Mouse (Mus musculus): Measurements from ENCODE around the gene Tagln2. TPM values are rescaled to one million over a fixed set of nuclear protein-coding genes. Genes with fewer than 3 reads are reported as not detected.

The Tagln2 gene
- polyA plus RNA-seq, 1 experiment: 153 TPM

- TF ChIP-seq POLR2A (IDR thresholded peaks at IDR 0.05; ENCODE audit: borderline replicate concordance, control insufficient read depth, low read depth, low read length) (no peak), CTCF (IDR thresholded peaks at IDR 0.05; ENCODE audit: control insufficient read depth, insufficient read depth, low read length) (no peak)
- H3K27ac ChIP-seq (ENCODE audit: control insufficient read depth, insufficient read depth, low read depth, low read length, poor library complexity): no peak overlapping the region
- H3K4me1 ChIP-seq (ENCODE audit: control insufficient read depth, insufficient read depth, low read length): no peaks in the 10 kb centered on the region; the same call in 1 of the 2 replicates
- 85% methylated on average over 11 of the region's 11 CpGs for WGBS
- H3K4me3 ChIP-seq (replicated peaks; ENCODE audit: control insufficient read depth, low read depth, low read length): no peak overlapping the region
Measured at GRCm38 (mm10) chr1:172484236-172484635, 15.6 kb upstream of the Tagln2 start.

GRCm38 (mm10) chr1:172484671-172485070 lies 15.2 kb upstream of the Tagln2 start:
- H3K27ac ChIP-seq (ENCODE audit: control insufficient read depth, insufficient read depth, low read depth, low read length, poor library complexity): no peak overlapping the region
- TF ChIP-seq POLR2A (IDR thresholded peaks at IDR 0.05; ENCODE audit: borderline replicate concordance, control insufficient read depth, low read depth, low read length) (no peak), CTCF (IDR thresholded peaks at IDR 0.05; ENCODE audit: control insufficient read depth, insufficient read depth, low read length) (no peak)
- no peak overlapping the region for H3K4me3 ChIP-seq (replicated peaks; ENCODE audit: control insufficient read depth, low read depth, low read length)
- 88% methylated on average over 13 of the region's 13 CpGs for WGBS
- H3K4me1 ChIP-seq (ENCODE audit: control insufficient read depth, insufficient read depth, low read length): no peaks in the 10 kb centered on the region; the same call in 1 of the 2 replicates

- no peak overlapping the region for H3K4me3 ChIP-seq (replicated peaks; ENCODE audit: control insufficient read depth, low read depth, low read length)
- peaks cover 1% of the 10 kb centered on the region; the same call in 1 of the 2 replicates for H3K4me1 ChIP-seq (ENCODE audit: control insufficient read depth, insufficient read depth, low read length)
- TF ChIP-seq CTCF (IDR thresholded peaks at IDR 0.05; ENCODE audit: control insufficient read depth, insufficient read depth, low read length) (no peak), POLR2A (IDR thresholded peaks at IDR 0.05; ENCODE audit: borderline replicate concordance, control insufficient read depth, low read depth, low read length) (no peak)
- no peak overlapping the region for H3K27ac ChIP-seq (ENCODE audit: control insufficient read depth, insufficient read depth, low read depth, low read length, poor library complexity)
- 76% methylated on average over 6 of the region's 6 CpGs for WGBS
Measured at GRCm38 (mm10) chr1:172485821-172486220, 14.0 kb upstream of the Tagln2 start.

- Histone ChIP-seq H3K4me1 (ENCODE audit: control insufficient read depth, insufficient read depth, low read length) (peaks cover 1% of the 10 kb centered on the region; the same call in 1 of the 2 replicates), H3K27ac (ENCODE audit: control insufficient read depth, insufficient read depth, low read depth, low read length, poor library complexity) (no peak overlapping the region), H3K4me3 (replicated peaks; ENCODE audit: control insufficient read depth, low read depth, low read length) (no peak overlapping the region)
- WGBS: 65% methylated on average over 4 of the region's 4 CpGs
- no peak for TF ChIP-seq POLR2A (IDR thresholded peaks at IDR 0.05; ENCODE audit: borderline replicate concordance, control insufficient read depth, low read depth, low read length)
Measured at GRCm38 (mm10) chr1:172486236-172486635, 13.6 kb upstream of the Tagln2 start.

GRCm38 (mm10) chr1:172486651-172487050 lies 13.2 kb upstream of the Tagln2 start:
- TF ChIP-seq POLR2A (IDR thresholded peaks at IDR 0.05; ENCODE audit: borderline replicate concordance, control insufficient read depth, low read depth, low read length): no peak
- TF ChIP-seq CTCF (IDR thresholded peaks at IDR 0.05; ENCODE audit: control insufficient read depth, insufficient read depth, low read length): no peak

GRCm38 (mm10) chr1:172487859-172488258 lies 12.0 kb upstream of the Tagln2 start:
- Histone ChIP-seq H3K4me1 (ENCODE audit: control insufficient read depth, insufficient read depth, low read length) (peaks cover 1% of the 10 kb centered on the region; the same call in 1 of the 2 replicates), H3K27ac (ENCODE audit: control insufficient read depth, insufficient read depth, low read depth, low read length, poor library complexity) (no peak overlapping the region), H3K4me3 (replicated peaks; ENCODE audit: control insufficient read depth, low read depth, low read length) (no peak overlapping the region)
- TF ChIP-seq POLR2A (IDR thresholded peaks at IDR 0.05; ENCODE audit: borderline replicate concordance, control insufficient read depth, low read depth, low read length) (no peak), CTCF (IDR thresholded peaks at IDR 0.05; ENCODE audit: control insufficient read depth, insufficient read depth, low read length) (no peak)
- 74% methylated on average over 4 of the region's 4 CpGs for WGBS

More at GRCm38 (mm10) chr1:172486651-172487050, 13.2 kb upstream of the Tagln2 start:
- H3K4me1 ChIP-seq (ENCODE audit: control insufficient read depth, insufficient read depth, low read length): peaks cover 1% of the 10 kb centered on the region; the same call in 1 of the 2 replicates
- whole genome bisulfite sequencing: 80% methylated on average over 5 of the region's 5 CpGs
- no peak overlapping the region for H3K4me3 ChIP-seq (replicated peaks; ENCODE audit: control insufficient read depth, low read depth, low read length)
- H3K27ac ChIP-seq (ENCODE audit: control insufficient read depth, insufficient read depth, low read depth, low read length, poor library complexity): no peak overlapping the region

- Histone ChIP-seq H3K4me1 (ENCODE audit: control insufficient read depth, insufficient read depth, low read length) (peaks cover 1% of the 10 kb centered on the region; the same call in 1 of the 2 replicates), H3K27ac (ENCODE audit: control insufficient read depth, insufficient read depth, low read depth, low read length, poor library complexity) (no peak overlapping the region), H3K4me3 (replicated peaks; ENCODE audit: control insufficient read depth, low read depth, low read length) (no peak overlapping the region)
- no peak for TF ChIP-seq CTCF (IDR thresholded peaks at IDR 0.05; ENCODE audit: control insufficient read depth, insufficient read depth, low read length)
- TF ChIP-seq POLR2A (IDR thresholded peaks at IDR 0.05; ENCODE audit: borderline replicate concordance, control insufficient read depth, low read depth, low read length): no peak
- 68% methylated on average over 7 of the region's 7 CpGs for WGBS
Measured at GRCm38 (mm10) chr1:172488831-172489230, 11.0 kb upstream of the Tagln2 start.

GRCm38 (mm10) chr1:172489585-172490250 lies 10.1 kb upstream of the Tagln2 start:
- no peak overlapping the region for H3K4me3 ChIP-seq (replicated peaks; ENCODE audit: control insufficient read depth, low read depth, low read length)
- no peak for TF ChIP-seq POLR2A (IDR thresholded peaks at IDR 0.05; ENCODE audit: borderline replicate concordance, control insufficient read depth, low read depth, low read length)
- TF ChIP-seq CTCF (IDR thresholded peaks at IDR 0.05; ENCODE audit: control insufficient read depth, insufficient read depth, low read length): no peak
- 66% methylated on average over 12 of the region's 12 CpGs for WGBS
- H3K27ac ChIP-seq (ENCODE audit: control insufficient read depth, insufficient read depth, low read depth, low read length, poor library complexity): no peak overlapping the region
- H3K4me1 ChIP-seq (ENCODE audit: control insufficient read depth, insufficient read depth, low read length): peaks cover 1% of the 10 kb centered on the region; the same call in 1 of the 2 replicates

Data from bone marrow, adult 2 months (tissue).